Mouse (Mus musculus) left cerebral cortex, adult 9 months (tissue): ENCODE measurements around the gene Cidec.

ENCODE experiments used
- DNase-seq, 2 experiments: peaks; one replicate each; pipeline ENCODE4 v3.0.0; 2022; ENCODE audit warnings: low spot score in 2 of 2

Gene Cidec

GRCm38 (mm10) chr6:113435664-113436205 lies at the start of gene Cidec:
Gene Cidec (minus strand): TSS chr6:113435760.
- no peak for DNase-seq

- DNase-seq = no peak
Measured at GRCm38 (mm10) chr6:113483729-113484128, 48.2 kb upstream of the Cidec start.

GRCm38 (mm10) chr6:113483100-113483615 lies 47.6 kb upstream of the Cidec start, which contains the start of gene Creld1:
Gene Creld1 (plus strand): TSS chr6:113483297.
- DNase-seq = peak; percentile 84 to 95

GRCm38 (mm10) chr6:113482477-113483099 lies 47.0 kb upstream of the Cidec start:
- DNase-seq = peak in 1 of 2 experiments; percentile 56

- DNase-seq = no peak
Measured at GRCm38 (mm10) chr6:113480555-113481373, 45.2 kb upstream of the Cidec start.

- no peak for DNase-seq
Measured at GRCm38 (mm10) chr6:113478906-113479305, 43.3 kb upstream of the Cidec start.

- no peak for DNase-seq
Measured at GRCm38 (mm10) chr6:113477353-113477752, 41.8 kb upstream of the Cidec start.

GRCm38 (mm10) chr6:113473715-113474114 lies 38.2 kb upstream of the Cidec start:
- DNase-seq = no peak

- no peak for DNase-seq
Measured at GRCm38 (mm10) chr6:113473246-113473645, 37.7 kb upstream of the Cidec start.

GRCm38 (mm10) chr6:113472061-113472460 lies 36.5 kb upstream of the Cidec start:
- no peak for DNase-seq

- no peak for DNase-seq
Measured at GRCm38 (mm10) chr6:113471297-113471936, 35.9 kb upstream of the Cidec start, which contains the start of gene Il17rc. Gene Il17rc (plus strand): TSS chr6:113471427.

GRCm38 (mm10) chr6:113469432-113469831 lies 33.9 kb upstream of the Cidec start:
- peak in 1 of 2 experiments; percentile 75 for DNase-seq

GRCm38 (mm10) chr6:113469021-113469420 lies 33.5 kb upstream of the Cidec start:
- DNase-seq = peak in 1 of 2 experiments; percentile 77

- DNase-seq = no peak
Measured at GRCm38 (mm10) chr6:113468512-113468911, 33.0 kb upstream of the Cidec start.

GRCm38 (mm10) chr6:113465602-113466001 lies 30.0 kb upstream of the Cidec start:
- DNase-seq = no peak

GRCm38 (mm10) chr6:113464040-113464439 lies 28.5 kb upstream of the Cidec start:
- DNase-seq = no peak

- DNase-seq = no peak
Measured at GRCm38 (mm10) chr6:113458635-113459034, 23.1 kb upstream of the Cidec start.

- DNase-seq = no peak
Measured at GRCm38 (mm10) chr6:113457952-113458534, 22.5 kb upstream of the Cidec start, which contains the start of gene Il17re. Gene Il17re (plus strand): TSS chr6:113458484.

GRCm38 (mm10) chr6:113455007-113455406 lies 19.4 kb upstream of the Cidec start:
- DNase-seq = no peak

- no peak for DNase-seq
Measured at GRCm38 (mm10) chr6:113451839-113452238, 16.3 kb upstream of the Cidec start.

- DNase-seq = no peak
Measured at GRCm38 (mm10) chr6:113447639-113448038, 12.1 kb upstream of the Cidec start.
